Mouse (Mus musculus) spleen, postnatal 4 days (tissue): Measurements from ENCODE around the gene Mcoln1.

Experiments used
- DNase-seq, 2 experiments: peaks; one replicate each; pipeline ENCODE4 v3.0.0; 2022; ENCODE audit warnings: low spot score in 2 of 2

Gene Mcoln1

GRCm38 (mm10) chr8:3500235-3501090 lies at the start of gene Mcoln1:
TSS of gene Mcoln1 (plus strand) at chr8:3500457.
- peak; percentile 99 for DNase-seq

- peak; percentile 36 to 84 for DNase-seq
These were observed 49.6 kb upstream of the Mcoln1 start for GRCm38 (mm10) chr8:3450670-3451069.

- DNase-seq: no peak
These were observed 48.3 kb upstream of the Mcoln1 start for GRCm38 (mm10) chr8:3451992-3452391.

- DNase-seq: no peak
These were observed 37.0 kb upstream of the Mcoln1 start for GRCm38 (mm10) chr8:3463248-3463647.

- peak in 1 of 2 experiments; percentile 51 for DNase-seq
These were observed 35.9 kb upstream of the Mcoln1 start for GRCm38 (mm10) chr8:3464309-3464708.

- peak; percentile 91 to 96 for DNase-seq
These were observed 33.0 kb upstream of the Mcoln1 start, which contains the start of gene Pex11g for GRCm38 (mm10) chr8:3467006-3467885. TSS of gene Pex11g (minus strand) at chr8:3467680.

- no peak for DNase-seq
These were observed 32.2 kb upstream of the Mcoln1 start for GRCm38 (mm10) chr8:3467886-3468545.

- DNase-seq: no peak
These were observed 31.4 kb upstream of the Mcoln1 start for GRCm38 (mm10) chr8:3468838-3469237.

GRCm38 (mm10) chr8:3470562-3470961 lies 29.7 kb upstream of the Mcoln1 start, which contains the start of gene Tex45:
TSS of gene Tex45 (plus strand) at chr8:3470862.
- DNase-seq: no peak

- no peak for DNase-seq
These were observed 24.4 kb upstream of the Mcoln1 start for GRCm38 (mm10) chr8:3475715-3476429.

- DNase-seq: no peak
These were observed 20.0 kb upstream of the Mcoln1 start for GRCm38 (mm10) chr8:3480221-3480785.

GRCm38 (mm10) chr8:3481605-3482004 lies 18.7 kb upstream of the Mcoln1 start:
- no peak for DNase-seq

GRCm38 (mm10) chr8:3482240-3482740 lies 18.0 kb upstream of the Mcoln1 start:
- DNase-seq: no peak

GRCm38 (mm10) chr8:3483546-3483945 lies 16.7 kb upstream of the Mcoln1 start:
- DNase-seq: no peak

GRCm38 (mm10) chr8:3485192-3485591 lies 15.1 kb upstream of the Mcoln1 start:
- no peak for DNase-seq

GRCm38 (mm10) chr8:3492901-3493844 lies 7.1 kb upstream of the Mcoln1 start, which contains the start of gene Zfp358:
TSS of gene Zfp358 (plus strand) at chr8:3493138.
- DNase-seq: peak; percentile 57 to 81

- no peak for DNase-seq
These were observed 6.4 kb upstream of the Mcoln1 start for GRCm38 (mm10) chr8:3493845-3494208.

- peak in 1 of 2 experiments; percentile 62 for DNase-seq
These were observed 4.5 kb upstream of the Mcoln1 start for GRCm38 (mm10) chr8:3495578-3496427.

GRCm38 (mm10) chr8:3496428-3496748 lies 3.9 kb upstream of the Mcoln1 start:
- no peak for DNase-seq
